Mouse (Mus musculus): ENCODE data around the gene Arhgap21. TPM values are rescaled to one million over a fixed set of nuclear protein-coding genes. Genes with fewer than 3 reads are reported as not detected.

Arhgap21 gene
- total and polyA plus RNA-seq, 3 experiments, result 18.1 to 74.5 (median 65.2) TPM

DNA sequence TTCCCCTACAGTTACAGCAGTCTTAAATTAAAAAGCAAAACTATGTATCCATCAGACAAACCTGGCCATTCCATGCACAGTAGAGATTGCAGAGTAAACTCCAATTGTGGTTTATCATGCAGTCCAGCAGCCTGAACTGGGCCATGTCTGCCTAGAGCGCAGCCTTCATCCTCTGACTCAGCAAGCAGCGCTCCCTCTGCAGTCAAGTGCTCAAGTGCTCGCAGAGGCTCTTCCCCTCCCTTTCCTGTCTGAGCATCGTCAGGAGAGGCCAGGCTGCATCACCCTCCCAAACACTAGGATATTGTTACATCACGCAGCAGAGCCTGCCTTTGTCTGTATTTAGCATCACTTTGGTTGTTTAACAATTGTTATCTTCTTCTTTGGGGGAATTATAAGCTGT, 25.5 kb downstream of the Arhgap21 start:
- Histone ChIP-seq H3K9ac (ENCODE audit: low read depth, low read length) (no peak overlapping the region), H3K27me3 (ENCODE audit: control insufficient read depth, insufficient read depth, low read length) (no peaks in the 10 kb centered on the region), H3K36me3 (ENCODE audit: control insufficient read depth, insufficient read depth, low read length) (peaks cover 21% of the 10 kb centered on the region), H3K79me2 (replicated peaks; ENCODE audit: control insufficient read depth, insufficient read depth, low read length) (peaks cover 3% of the 10 kb centered on the region; the same call in 1 of the 2 replicates), H3K4me1 (ENCODE audit: control insufficient read depth, insufficient read depth, low read length) (peaks cover 22% of the 10 kb centered on the region), H3K27ac (no peak overlapping the region; the same call in 1 of the 2 replicates), H3K4me3 (no peak overlapping the region)
- intact Hi-C loops (cut with DNase I), result no loop called here
- peak; percentile 33 for TF ChIP-seq CTCF (IDR thresholded peaks at IDR 0.05)
- TF ChIP-seq EP300 (IDR thresholded peaks at IDR 0.05; ENCODE audit: insufficient read depth, low read depth, low read length), result no peak
- no peak for TF ChIP-seq POLR2A (IDR thresholded peaks at IDR 0.05; ENCODE audit: insufficient read depth, low read depth, low read length)
- peak in 1 of 2 experiments; percentile 45 for DNase-seq
- WGBS, result 2% methylated on average over 5 of the region's 5 CpGs

DNA sequence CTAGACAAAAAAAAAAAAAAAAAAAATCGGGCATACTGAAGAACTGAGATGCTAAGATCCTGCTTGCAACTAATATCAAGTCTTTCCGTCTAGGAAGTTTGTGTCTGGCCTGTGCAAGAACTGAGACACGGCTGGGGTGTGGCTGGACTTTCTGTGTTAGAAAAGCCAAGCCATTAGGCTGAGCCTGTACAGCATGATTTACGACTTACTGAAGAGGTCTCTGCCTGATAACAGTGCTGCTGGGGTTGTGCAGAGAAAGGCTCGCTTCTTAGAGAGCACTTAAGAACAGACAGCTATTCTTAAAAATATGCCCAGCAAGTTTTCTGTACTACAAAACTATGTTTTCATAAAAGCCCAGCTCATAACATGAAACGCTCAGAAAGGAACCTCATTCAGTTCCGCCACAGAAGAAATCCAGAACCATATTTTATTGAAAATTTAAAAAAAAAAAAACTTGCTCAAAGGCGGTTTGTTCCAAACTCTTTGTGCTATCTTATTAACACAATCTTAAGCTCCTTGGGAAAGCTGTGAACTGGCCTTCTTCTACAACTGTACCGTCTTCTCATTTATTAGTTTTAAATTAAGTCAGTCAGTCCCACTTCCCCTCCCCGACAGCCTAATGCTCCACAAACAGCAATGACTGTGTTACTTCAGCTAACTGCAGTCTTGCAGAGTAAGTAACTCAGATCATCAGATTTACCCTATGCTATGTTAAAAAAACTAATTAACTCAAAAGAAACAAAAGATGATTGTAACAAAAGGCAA, 26.1 kb downstream of the Arhgap21 start:
- no peak overlapping the region for H3K4me3 ChIP-seq
- H3K36me3 ChIP-seq (ENCODE audit: control insufficient read depth, insufficient read depth, low read length), result peaks cover 23% of the 10 kb centered on the region
- no peak for DNase-seq
- no peak for TF ChIP-seq POLR2A (IDR thresholded peaks at IDR 0.05; ENCODE audit: insufficient read depth, low read depth, low read length)
- TF ChIP-seq CTCF (IDR thresholded peaks at IDR 0.05), result no peak
- no peak for TF ChIP-seq EP300 (IDR thresholded peaks at IDR 0.05; ENCODE audit: insufficient read depth, low read depth, low read length)
- no peak overlapping the region for H3K9ac ChIP-seq (ENCODE audit: low read depth, low read length)
- 47% methylated on average over 10 of the region's 10 CpGs for WGBS
- no peaks in the 10 kb centered on the region for H3K27me3 ChIP-seq (ENCODE audit: control insufficient read depth, insufficient read depth, low read length)
- H3K4me1 ChIP-seq (ENCODE audit: control insufficient read depth, insufficient read depth, low read length), result peaks cover 24% of the 10 kb centered on the region
- intact Hi-C loops (cut with DNase I), result no loop called here
- H3K27ac ChIP-seq, result no peak overlapping the region; the same call in 1 of the 2 replicates
- peaks cover 3% of the 10 kb centered on the region; the same call in 1 of the 2 replicates for H3K79me2 ChIP-seq (replicated peaks; ENCODE audit: control insufficient read depth, insufficient read depth, low read length)

DNA sequence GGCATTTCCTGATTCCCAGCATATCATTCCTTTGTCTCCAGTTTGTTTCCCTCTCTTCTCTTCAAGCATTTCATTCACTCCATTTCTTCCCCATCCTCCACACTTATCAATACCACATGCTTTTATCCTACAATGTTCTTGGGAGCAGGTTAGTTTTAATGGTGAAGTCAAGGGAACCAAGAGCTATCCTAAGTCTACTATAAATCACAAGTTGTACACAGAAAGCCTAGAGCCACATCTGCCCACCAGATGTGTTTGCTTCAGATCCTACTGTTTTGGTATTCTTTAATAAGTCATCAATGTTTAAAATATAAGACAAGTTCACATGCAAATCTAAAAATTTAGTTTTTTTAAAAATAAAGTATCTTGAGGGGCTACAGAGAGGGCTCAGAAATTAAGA, 27.6 kb downstream of the Arhgap21 start:
- peak overlapping the region; percentile 69 for H3K27ac ChIP-seq

DNA sequence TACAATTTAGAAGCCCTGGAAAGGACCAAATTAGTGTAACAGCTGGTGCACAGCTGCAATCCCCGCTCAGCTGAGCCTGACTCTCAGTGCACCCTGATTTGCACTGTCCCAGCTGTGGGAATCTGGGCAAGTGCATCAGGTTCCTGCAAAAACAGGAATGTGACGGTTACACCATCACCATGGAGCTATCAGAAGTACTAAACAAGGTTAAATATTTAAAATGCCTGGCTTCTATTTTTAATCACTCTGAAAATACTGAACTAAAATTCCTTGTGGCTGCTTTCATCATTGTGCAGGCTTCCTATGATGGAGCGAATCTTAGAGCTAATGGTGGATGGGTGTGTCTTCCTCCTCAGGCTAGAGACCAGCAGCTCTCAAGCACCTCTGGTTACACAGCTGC, 29.3 kb downstream of the Arhgap21 start:
- H3K9ac ChIP-seq (ENCODE audit: low read depth, low read length), result no peak overlapping the region
- WGBS, result 17% methylated on average over 3 of the region's 3 CpGs
- DNase-seq, result peak; percentile 53 to 63
- peaks cover 29% of the 10 kb centered on the region for H3K36me3 ChIP-seq (ENCODE audit: control insufficient read depth, insufficient read depth, low read length)
- no peaks in the 10 kb centered on the region for H3K27me3 ChIP-seq (ENCODE audit: control insufficient read depth, insufficient read depth, low read length)
- H3K79me2 ChIP-seq (replicated peaks; ENCODE audit: control insufficient read depth, insufficient read depth, low read length), result peaks cover 5% of the 10 kb centered on the region; the same call in 1 of the 2 replicates
- 0 out of 2 replicates have a peak, but pooled peaks have one; percentile 38 for TF ChIP-seq POLR2A (IDR thresholded peaks at IDR 0.05; ENCODE audit: insufficient read depth, low read depth, low read length)
- TF ChIP-seq CTCF (IDR thresholded peaks at IDR 0.05), result no peak
- TF ChIP-seq EP300 (IDR thresholded peaks at IDR 0.05; ENCODE audit: insufficient read depth, low read depth, low read length), result peak; percentile 64; the same call in 1 of the 2 replicates
- peak overlapping the region; percentile 69 for H3K27ac ChIP-seq
- no peak overlapping the region for H3K4me3 ChIP-seq
- H3K4me1 ChIP-seq (ENCODE audit: control insufficient read depth, insufficient read depth, low read length), result peaks cover 34% of the 10 kb centered on the region
- intact Hi-C loops (cut with DNase I), result loop anchor here (5.0 kb wide), 1 partner anchor 37 kb away; no protein-coding TSS in a partner anchor

More for the DNA sequence above, 27.6 kb downstream of the Arhgap21 start:
- intact Hi-C loops (cut with DNase I), result no loop called here
- Histone ChIP-seq H3K79me2 (replicated peaks; ENCODE audit: control insufficient read depth, insufficient read depth, low read length) (peaks cover 5% of the 10 kb centered on the region), H3K4me3 (no peak overlapping the region), H3K9ac (ENCODE audit: low read depth, low read length) (no peak overlapping the region), H3K27me3 (ENCODE audit: control insufficient read depth, insufficient read depth, low read length) (no peaks in the 10 kb centered on the region), H3K36me3 (ENCODE audit: control insufficient read depth, insufficient read depth, low read length) (peaks cover 29% of the 10 kb centered on the region), H3K4me1 (ENCODE audit: control insufficient read depth, insufficient read depth, low read length) (peaks cover 32% of the 10 kb centered on the region)
- no peak for DNase-seq
- TF ChIP-seq EP300 (IDR thresholded peaks at IDR 0.05; ENCODE audit: insufficient read depth, low read depth, low read length) (no peak), CTCF (IDR thresholded peaks at IDR 0.05) (no peak), POLR2A (IDR thresholded peaks at IDR 0.05; ENCODE audit: insufficient read depth, low read depth, low read length) (no peak)

DNA sequence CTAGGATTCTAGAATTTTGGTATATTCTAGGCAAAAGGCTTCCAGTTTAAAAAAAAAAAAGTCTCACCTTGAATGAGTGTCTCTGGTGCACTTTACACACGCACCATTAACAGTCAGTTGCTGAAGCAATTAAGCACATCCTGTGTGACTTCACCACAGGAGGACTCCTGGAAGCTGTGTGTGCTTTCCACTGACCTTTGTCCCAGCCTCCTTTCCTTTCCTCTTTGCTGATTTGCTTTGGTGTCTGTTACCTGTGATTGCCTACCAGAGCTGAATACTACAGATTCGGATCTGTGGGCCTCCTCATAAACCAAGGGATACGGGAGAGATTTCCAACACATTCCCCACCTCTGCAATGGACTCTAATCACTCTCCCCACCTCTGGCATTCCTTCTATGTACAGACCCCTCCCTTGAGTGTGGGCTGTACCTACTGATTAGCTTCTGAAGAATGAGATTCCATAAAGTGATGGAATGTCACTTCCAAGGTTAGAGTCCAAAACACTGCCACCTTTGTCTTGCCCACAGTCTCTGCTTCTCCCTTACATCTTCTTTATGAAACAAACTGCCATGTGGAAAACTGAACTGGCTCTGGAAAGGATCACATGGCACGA, 32.0 kb downstream of the Arhgap21 start:
- no peak overlapping the region for H3K9ac ChIP-seq (ENCODE audit: low read depth, low read length)
- H3K4me3 ChIP-seq, result no peak overlapping the region
- H3K27ac ChIP-seq, result no peak overlapping the region; the same call in 1 of the 2 replicates
- WGBS, result 38% methylated on average over 4 of the region's 4 CpGs
- H3K36me3 ChIP-seq (ENCODE audit: control insufficient read depth, insufficient read depth, low read length), result peaks cover 27% of the 10 kb centered on the region
- DNase-seq, result no peak
- intact Hi-C loops (cut with DNase I), result loop anchor here (5.0 kb wide), 1 partner anchor 34 kb away; no protein-coding TSS in a partner anchor
- TF ChIP-seq POLR2A (IDR thresholded peaks at IDR 0.05; ENCODE audit: insufficient read depth, low read depth, low read length), result no peak
- no peak for TF ChIP-seq EP300 (IDR thresholded peaks at IDR 0.05; ENCODE audit: insufficient read depth, low read depth, low read length)
- no peak for TF ChIP-seq CTCF (IDR thresholded peaks at IDR 0.05)
- H3K79me2 ChIP-seq (replicated peaks; ENCODE audit: control insufficient read depth, insufficient read depth, low read length), result peaks cover 3% of the 10 kb centered on the region; the same call in 1 of the 2 replicates
- no peaks in the 10 kb centered on the region for H3K27me3 ChIP-seq (ENCODE audit: control insufficient read depth, insufficient read depth, low read length)
- H3K4me1 ChIP-seq (ENCODE audit: control insufficient read depth, insufficient read depth, low read length), result peaks cover 29% of the 10 kb centered on the region
